Mouse (Mus musculus) liver, postnatal 0 days (tissue): ENCODE measurements around the gene Slc38a3.
A peak's percentile ranks its signal among the peaks of the same experiment; 100 is the strongest.

Experiments used
- CTCF ChIP-seq: sonication (generic); IDR thresholded peaks from 2 replicates; pipeline ENCODE4 v1.5.1; 2016; ENCODE audit warnings: antibody characterized with exemption, low read depth
- EP300 ChIP-seq: IDR thresholded peaks from 2 replicates; pipeline ENCODE4 v1.6.1; 2016; ENCODE audit warnings: antibody characterized with exemption, low read depth, mild to moderate bottlenecking

- peak; percentile 33 for TF ChIP-seq CTCF
- no peak for TF ChIP-seq EP300
Measured at GRCm38 (mm10) chr9:107640257-107640772, 29.0 kb downstream of the Slc38a3 start.
